Mouse (Mus musculus) cerebellum, postnatal 10 days (tissue): Measurements from ENCODE around the gene Alg3.
A peak's percentile ranks its signal among the peaks of the same experiment; 100 is the strongest.

Source experiments
- DNase-seq, 2 experiments: peaks; one replicate each; pipeline ENCODE4 v3.0.0; 2021; ENCODE audit warnings: mixed read lengths in 2 of 2

Gene Alg3

DNA sequence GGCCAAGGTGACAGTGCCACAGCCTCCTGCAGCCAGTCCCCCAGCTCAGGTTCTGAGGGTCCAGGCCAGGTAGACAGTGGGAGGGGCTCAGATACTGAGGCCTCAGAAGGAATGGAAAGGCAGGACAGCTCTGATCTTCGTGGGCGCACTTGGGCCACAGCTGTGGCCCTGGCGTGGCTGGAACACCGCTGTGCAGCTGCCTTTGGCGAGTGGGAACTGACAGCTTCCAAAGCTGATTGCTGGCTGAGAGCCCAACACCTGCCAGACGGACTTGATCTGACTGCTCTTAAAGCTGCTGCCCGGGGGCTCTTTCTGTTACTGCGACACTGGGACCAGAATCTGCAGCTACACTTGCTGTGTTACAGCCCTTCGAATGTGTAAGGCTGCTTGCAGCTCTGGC, 6.8 kb downstream of the Alg3 start:
- DNase-seq: peak; percentile 23 to 32

DNA sequence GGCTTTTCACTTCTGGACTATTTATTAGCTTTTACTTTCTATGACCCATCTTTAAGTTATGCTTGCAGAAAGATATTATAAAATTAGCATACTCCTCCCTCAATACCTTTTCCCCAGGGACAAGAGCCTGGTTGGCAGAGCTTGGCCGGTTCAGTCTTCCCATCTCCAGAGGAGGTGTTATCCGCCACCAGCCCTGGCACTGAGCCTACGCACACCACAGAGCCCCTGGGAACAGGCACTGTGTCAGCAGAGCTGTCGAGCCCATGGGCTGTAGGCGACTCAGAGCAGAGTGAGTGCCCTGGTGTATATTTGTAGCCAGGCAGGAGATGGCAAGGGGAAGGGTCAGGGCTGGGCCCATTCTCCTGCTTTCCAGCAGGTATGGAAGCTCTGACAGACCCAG, 11.0 kb downstream of the Alg3 start:
- DNase-seq: peak in 1 of 2 experiments; percentile 40

DNA sequence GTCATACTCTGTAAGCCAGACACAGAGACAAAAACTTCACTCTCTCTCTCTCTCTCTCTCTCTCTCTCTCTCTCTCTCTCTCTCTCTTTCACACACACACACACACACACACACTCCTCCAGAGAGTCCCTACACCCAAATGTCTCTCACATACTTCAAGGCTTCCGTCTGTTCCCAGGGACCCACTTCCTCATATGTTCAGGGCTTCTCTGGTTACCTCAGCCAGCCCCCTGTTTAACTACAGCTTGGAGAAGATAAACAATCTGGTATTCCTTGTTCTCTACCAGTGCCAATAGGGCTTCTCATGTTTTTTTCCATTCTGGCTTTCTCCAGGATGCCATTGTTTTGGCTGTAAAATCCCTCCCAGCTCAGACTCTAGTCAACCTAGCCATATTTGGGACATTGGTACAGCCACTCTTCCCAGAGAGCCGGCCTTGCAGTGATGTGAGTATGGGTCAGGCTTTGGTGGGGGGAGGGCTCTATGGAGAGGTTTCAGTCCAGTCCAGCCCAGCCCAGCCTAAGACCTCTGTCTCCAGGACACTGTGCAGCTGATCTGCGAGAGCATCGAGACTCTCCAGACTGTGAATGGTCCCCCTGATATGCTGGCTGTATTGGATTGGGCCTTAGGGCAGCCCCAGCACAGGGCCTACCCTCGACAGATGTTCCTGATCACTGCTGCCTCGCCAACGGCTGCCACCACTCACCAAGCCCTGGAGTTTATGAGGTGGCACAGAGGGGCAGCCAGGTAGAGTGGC, 14.7 kb downstream of the Alg3 start:
- no peak for DNase-seq

DNA sequence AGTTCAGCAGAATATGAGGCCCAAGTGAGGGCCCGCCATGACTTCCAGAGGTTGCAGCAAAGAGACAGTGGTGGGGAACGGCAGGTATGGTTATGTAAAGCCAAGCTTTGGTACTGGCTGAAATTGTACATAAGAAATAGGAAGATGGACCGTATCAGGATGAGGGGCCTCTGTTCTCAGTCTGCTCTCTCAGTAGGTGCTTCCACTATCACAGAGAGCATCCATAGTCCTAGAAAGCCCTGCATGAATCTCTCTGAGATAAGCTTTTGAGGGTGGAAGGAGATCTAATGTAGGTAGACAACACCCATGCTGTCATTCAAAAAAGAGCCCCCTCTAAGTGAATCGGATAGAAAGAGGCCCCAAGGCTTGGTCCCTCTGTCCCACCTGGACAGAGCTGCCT, 15.8 kb downstream of the Alg3 start:
- DNase-seq: no peak

DNA sequence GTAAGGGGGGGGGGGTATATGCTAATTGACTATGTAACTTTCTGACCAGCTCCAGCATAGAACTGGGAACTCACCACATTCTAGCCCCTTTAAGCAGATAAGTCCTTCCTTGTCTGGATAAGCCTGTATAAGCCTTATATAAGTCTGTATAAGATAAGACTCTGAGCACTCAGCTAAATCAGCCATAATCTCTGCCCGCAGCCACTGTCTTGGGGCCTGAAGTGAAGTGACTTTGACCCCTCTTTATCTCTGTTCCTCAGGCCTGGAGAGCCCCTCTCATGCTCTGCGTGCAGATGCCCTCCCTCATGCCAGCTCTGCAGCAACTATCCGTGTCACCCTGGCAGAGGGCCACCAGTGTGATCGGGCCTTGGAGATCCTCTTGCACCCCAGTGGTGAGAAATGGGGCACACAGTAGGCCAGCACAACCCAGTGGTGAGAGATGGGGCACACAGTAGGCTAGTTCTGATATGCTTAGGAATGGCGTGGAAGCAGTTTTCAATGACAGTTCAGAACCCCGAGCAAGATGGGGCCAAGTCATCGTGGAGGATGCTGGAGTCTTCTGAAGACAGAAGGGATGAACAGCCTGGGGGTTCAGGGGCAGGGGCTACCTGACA, 16.4 kb downstream of the Alg3 start:
- DNase-seq: no peak

DNA sequence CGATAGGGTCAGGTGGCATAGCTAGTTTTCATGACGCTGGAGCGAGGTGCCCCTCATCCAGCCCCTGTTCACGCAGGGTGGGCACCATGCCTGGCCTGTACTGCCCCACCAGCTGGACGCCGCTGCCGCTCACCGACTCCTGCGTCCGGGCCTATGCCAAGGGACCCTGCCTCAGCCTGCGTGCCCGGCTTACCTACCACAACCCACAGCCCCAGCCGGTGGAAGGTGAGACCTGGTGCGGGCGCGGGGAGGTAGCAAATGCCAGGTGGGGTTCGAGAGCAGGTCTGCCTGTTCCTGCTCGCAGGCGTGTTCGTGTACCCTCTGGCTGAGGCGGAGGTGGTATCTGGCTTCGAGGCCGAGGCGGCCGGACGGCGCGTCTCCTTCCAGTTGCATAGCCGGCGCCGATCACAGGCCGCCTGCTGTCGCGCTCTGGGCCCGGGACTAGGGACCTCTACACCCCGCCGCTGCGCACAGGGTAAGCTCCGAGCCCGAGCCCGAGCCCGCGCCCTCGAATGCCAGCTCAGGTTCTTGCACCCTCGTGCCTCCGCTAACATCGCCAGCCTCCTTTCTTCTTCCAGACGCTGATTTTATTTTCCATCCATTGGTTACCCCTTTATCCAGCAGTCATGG, 20.3 kb downstream of the Alg3 start:
- DNase-seq: peak; percentile 49 to 52

DNA sequence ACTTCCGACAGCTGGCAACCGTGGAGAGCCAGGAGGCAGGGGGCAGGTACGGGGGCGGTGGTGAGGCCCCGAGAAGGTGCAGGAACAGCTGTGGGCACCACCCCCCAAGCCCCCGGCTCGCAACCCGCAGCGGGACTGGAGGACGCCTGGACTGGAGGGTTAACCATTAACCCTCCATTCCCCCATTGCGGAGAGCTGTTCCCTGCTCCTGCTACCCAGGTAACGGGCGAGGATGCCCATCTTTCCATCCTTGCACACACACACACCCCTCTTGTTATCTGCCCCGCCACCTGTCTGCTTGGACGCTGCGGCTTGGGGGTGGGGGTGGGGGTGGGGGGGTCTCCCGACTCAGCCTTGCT, 20.9 kb downstream of the Alg3 start:
- DNase-seq: peak; percentile 34 to 38

DNA sequence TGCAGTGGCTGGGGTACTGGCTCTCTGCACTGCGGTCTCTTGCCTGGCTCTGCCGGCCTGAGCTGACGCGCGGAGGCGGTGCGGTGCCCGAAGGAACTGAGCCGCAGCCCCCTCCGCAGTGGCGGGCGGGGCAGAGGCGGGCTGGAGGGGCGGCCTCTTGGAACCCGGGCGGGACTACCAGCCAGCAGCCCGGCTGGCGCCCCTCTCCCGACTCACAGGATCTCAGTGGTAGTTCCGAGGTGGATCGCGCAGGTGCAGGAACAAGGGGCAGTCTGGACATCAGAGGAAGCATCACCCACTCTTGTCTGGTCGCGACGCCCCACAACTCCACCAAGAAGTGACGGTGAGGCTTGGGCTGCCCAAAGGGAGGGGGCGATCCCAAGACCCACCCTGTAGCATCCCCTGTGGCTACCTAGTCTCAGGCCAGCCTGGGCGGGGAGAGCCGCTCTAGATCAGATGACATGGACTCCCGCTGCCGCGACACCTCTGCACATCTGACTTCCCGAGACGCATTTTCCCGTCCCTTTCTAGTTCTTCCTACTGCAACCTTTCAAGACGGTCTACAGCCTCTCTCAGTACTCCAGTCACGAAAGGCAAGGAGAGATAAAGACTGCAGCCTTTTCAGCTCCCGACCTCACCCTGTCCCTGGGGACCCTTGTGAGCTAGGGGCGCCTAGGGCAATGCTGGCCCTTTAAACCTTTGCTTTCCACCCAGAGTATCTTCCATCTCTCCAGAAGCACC, 21.4 kb downstream of the Alg3 start:
- DNase-seq: peak; percentile 78 to 84

DNA sequence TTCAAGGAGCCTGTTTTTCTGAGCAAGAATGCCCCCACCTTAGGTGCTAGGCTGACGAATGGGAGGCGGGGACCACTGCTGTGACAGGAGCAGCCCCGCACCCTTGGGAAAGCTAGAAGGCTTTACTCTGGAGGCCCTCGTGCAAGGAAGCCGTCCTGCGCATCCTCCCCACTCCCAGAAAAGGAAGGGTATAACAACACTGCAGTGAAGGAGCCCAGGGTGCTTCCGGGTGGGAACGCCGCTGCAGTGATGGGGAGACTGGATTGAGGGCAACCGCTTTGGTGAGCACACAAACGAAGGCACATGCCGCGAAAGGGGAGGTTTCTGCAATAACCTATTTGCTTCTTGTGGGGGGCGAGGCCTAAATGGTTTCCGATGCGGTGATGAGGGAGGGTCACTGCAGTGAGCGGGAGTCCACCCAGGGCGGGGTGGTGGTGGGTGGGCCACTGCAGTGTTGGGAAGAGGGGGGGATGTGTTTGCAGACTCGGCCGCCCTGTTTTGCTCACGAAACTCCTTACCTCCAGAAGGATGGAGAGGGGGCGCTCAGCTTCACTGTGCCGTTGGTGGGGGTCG, 22.1 kb downstream of the Alg3 start, which contains the start of gene Vwa5b2:
Vwa5b2 (plus strand) TSS at position 106 of the 573 bp plus-strand sequence.
- peak in 1 of 2 experiments; percentile 42 for DNase-seq

DNA sequence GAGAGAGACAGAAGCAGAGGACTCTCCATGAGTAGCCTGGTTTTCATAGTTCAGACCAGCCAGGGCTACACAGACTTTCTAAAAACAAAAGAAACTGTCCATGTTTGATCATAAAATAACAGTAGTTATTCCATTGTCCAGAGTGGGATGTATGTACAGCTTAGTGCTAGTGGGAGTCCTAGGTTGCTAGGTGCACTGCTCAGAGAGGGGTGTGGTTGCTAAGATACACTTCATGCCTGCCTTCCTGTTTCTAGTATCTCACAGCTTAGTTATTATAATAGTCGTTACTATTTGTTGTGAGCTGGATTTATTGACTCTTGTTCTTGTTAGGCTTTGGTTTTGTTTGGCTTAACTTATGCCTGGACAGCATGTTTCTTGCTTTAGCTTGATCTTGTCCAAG, 46.5 kb downstream of the Alg3 start:
- no peak for DNase-seq

DNA sequence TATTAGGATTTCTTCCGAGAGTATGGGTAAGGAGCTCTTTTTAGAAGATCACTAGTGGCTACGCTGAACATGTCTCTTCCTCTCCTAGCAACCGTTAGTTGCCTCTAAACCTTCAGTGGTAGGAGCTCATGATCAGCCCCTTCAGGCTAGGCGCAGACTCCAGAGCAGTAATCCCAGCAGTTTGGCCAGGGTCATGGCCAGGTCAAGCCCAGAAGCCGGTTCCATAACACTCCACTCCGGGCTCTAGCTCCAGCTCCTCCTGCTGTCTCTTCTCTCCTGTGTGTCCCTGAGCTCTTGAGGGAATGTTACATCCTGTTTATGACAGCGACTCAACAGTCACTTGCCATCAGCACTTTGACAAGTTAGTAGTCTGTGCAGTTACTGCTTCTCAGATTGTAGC, 54.2 kb downstream of the Alg3 start:
- no peak for DNase-seq
